Mouse (Mus musculus) heart, embryonic 11.5 days (tissue): ENCODE measurements around the gene 1810046K07Rik. TPM values are rescaled to one million over a fixed set of nuclear protein-coding genes. Genes with fewer than 3 reads are reported as not detected.

ENCODE experiments used
- ATAC-seq: fragments of 200-750 bp; cut with Nextera tagmentation; replicated peaks from 2 replicates; pipeline ENCODE4 v1.8.0; 2017; ENCODE audit warnings: moderate library complexity; ENCODE audit not compliant: insufficient number of reproducible peaks, low FRiP score, low TSS enrichment
- H3K27ac ChIP-seq: fragments of 300-500 bp; sonication (generic); 2 replicates; pipeline ENCODE4 v1.5.1; 2014; ENCODE audit warnings: mild to moderate bottlenecking, low read depth, low read length
- H3K27me3 ChIP-seq: fragments of 300-500 bp; sonication (generic); 2 replicates; pipeline ENCODE4 v1.6.1; 2014; ENCODE audit warnings: mild to moderate bottlenecking, low read length, mixed read lengths; ENCODE audit not compliant: control insufficient read depth, insufficient read depth
- H3K36me3 ChIP-seq: fragments of 300-500 bp; sonication (generic); 2 replicates; pipeline ENCODE4 v1.6.1; 2014; ENCODE audit warnings: mild to moderate bottlenecking, low read length, moderate library complexity, mixed read lengths; ENCODE audit not compliant: control insufficient read depth, insufficient read depth
- H3K4me1 ChIP-seq: fragments of 300-500 bp; sonication (generic); 2 replicates; pipeline ENCODE4 v1.6.1; 2014; ENCODE audit warnings: low read length; ENCODE audit not compliant: control insufficient read depth, insufficient read depth
- H3K4me2 ChIP-seq: fragments of 300-500 bp; sonication (generic); 2 replicates; pipeline ENCODE4 v1.6.1; 2014; ENCODE audit warnings: mild to moderate bottlenecking, moderate library complexity
- H3K4me3 ChIP-seq: fragments of 300-500 bp; sonication (generic); 2 replicates; pipeline ENCODE4 v1.5.1; 2014; ENCODE audit warnings: low read depth, low read length
- H3K9ac ChIP-seq: fragments of 300-500 bp; sonication (generic); 2 replicates; pipeline ENCODE4 v1.6.1; 2014; ENCODE audit warnings: mild to moderate bottlenecking, low read depth, low read length, moderate library complexity
- H3K9me3 ChIP-seq: fragments of 300-500 bp; sonication (generic); replicated peaks from 2 replicates; pipeline ENCODE4 v1.6.1; 2016; ENCODE audit warnings: low read length; ENCODE audit not compliant: control insufficient read depth
- WGBS: fragments of 180-500 bp; shearing (Covaris S2); extraction: QIAGEN DNeasy Blood & Tissue Kit; methylation state at CpG from one replicate; pipeline ENCODE4 v1.1.7; 2014; ENCODE audit not compliant: insufficient replicate concordance; 5-methylcytosine and 5-hydroxymethylcytosine counted together
- polyA plus RNA-seq: library from polyadenylated mRNA; unstranded; fragments of >200 nt; fragmentation: Nextera tagmentation; extraction: Ambion mirVana; gene quantifications from 2 replicates; pipeline ENCODE4 v1.2.1, GENCODE M21; 2014

The 1810046K07Rik gene
- polyA plus RNA-seq, 1 experiment from 2014 or later: not detected

DNA sequence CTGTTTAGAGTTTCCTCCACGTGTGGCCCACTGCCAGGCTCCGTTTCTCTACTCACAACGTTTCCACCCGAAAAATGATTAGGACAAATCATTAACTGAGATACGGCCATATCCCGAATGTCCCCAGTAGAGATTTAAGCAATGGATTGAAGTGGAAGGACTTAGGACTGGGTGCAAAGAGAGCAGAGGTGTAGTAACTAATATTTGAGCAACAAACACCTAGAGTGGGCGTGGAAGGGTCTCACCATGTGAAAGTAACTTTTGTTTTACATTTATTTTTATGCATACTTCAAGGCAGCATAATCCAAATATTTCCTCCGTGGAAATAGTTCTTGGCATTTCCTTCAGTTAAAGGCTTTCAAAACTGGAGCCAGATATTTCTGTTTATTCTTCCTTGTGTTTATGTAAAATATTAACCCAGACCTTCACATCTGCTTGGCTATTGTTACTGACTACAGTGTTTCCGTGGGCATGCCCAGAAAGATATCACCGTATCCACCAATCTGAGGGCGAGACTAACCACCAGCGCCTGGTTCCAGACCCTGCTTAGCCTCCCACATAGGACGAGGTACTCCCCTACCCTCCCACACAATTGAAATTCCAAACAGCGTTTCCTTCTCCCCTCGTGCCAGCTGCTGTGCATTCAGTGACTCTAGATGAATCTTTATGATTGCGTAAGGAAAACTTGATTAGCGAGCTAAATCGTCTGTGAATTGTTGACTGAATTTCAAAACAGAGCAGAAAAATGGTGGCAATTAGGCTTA is 16.0 kb downstream of the 1810046K07Rik start:
- H3K36me3 ChIP-seq: no peaks in the 10 kb centered on the region
- H3K27me3 ChIP-seq: no peaks in the 10 kb centered on the region
- ATAC-seq: no peak
- no peaks in the 10 kb centered on the region for H3K9me3 ChIP-seq
- H3K9ac ChIP-seq: no peak overlapping the region
- H3K27ac ChIP-seq: no peak overlapping the region
- no peak overlapping the region for H3K4me2 ChIP-seq
- H3K4me3 ChIP-seq: no peak overlapping the region
- no peaks in the 10 kb centered on the region for H3K4me1 ChIP-seq
- WGBS: 64% methylated on average over 18 of the region's 18 CpGs

DNA sequence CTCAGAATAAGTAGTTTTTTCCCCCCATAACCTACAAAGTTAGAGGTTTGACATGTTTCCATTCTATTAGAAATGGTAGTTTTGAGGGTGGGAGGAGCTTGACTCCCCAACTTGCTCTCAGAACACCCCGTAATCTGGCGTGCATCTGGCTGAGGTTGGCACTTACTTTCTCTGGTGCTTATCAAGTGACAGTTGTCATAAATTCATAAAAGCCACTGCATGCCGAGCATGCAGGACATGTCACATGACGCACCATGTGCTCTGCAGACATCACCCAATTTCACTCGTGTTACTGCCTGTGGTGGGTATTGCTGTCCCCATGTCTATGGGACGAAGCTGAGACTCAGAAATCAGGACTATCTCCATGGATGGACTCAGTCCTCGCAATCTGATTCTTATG is 18.2 kb downstream of the 1810046K07Rik start:
- H3K4me1 ChIP-seq: no peaks in the 10 kb centered on the region
- no peaks in the 10 kb centered on the region for H3K27me3 ChIP-seq
- H3K27ac ChIP-seq: no peak overlapping the region
- ATAC-seq: no peak
- H3K9ac ChIP-seq: no peak overlapping the region
- H3K36me3 ChIP-seq: no peaks in the 10 kb centered on the region
- no peak overlapping the region for H3K4me3 ChIP-seq
- no peaks in the 10 kb centered on the region for H3K9me3 ChIP-seq
- WGBS: 74% methylated on average over 7 of the region's 7 CpGs
- H3K4me2 ChIP-seq: no peak overlapping the region

DNA sequence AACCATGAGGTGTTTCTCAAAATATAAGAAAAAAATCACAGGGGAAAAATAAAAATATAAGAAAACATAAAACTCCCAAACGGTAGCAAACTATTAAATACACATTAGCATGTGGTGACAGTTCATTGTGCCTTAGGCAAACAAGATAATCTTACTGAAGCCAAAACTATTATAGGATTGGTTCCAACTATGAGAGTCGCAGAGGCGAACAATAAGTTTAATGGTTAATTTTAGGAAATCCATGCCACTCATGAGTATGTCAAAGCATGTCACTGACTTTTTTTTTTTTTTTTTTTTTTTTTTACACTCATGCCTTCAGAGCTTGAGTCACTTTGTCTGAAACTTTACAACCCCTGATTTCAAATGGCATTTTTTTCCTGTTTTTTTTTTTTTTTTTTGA is 22.4 kb downstream of the 1810046K07Rik start:
- no peaks in the 10 kb centered on the region for H3K36me3 ChIP-seq
- no peaks in the 10 kb centered on the region for H3K9me3 ChIP-seq
- WGBS: 88% methylated on average over 3 of the region's 3 CpGs

DNA sequence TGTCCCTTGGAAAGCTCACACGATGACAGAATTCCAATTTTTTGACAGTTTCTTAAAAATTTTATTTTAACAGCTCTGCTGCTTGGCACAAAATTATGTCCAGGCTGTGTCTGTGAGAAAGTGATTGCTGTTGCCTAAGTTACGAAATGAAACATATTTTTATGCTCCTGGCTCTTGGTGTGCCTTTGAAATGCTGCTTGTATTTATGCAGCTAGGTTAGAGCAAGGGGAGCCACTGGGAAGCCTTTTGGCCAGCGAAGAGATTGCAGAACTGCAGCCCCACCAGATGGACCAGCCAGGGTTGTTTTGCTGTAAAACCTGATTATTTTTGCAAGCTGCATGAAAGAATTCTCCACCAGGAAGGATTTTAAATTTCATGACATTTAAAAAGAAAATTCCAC is 23.6 kb downstream of the 1810046K07Rik start:
- Histone ChIP-seq H3K4me3 (no peak overlapping the region), H3K9ac (no peak overlapping the region), H3K4me1 (no peaks in the 10 kb centered on the region), H3K36me3 (no peaks in the 10 kb centered on the region), H3K27me3 (no peaks in the 10 kb centered on the region), H3K9me3 (no peaks in the 10 kb centered on the region), H3K4me2 (no peak overlapping the region), H3K27ac (no peak overlapping the region)
- WGBS: 73% methylated on average over 3 of the region's 3 CpGs
- no peak for ATAC-seq

More for the DNA sequence above, 22.4 kb downstream of the 1810046K07Rik start:
- no peak for ATAC-seq
- Histone ChIP-seq H3K27ac (no peak overlapping the region), H3K4me1 (no peaks in the 10 kb centered on the region), H3K4me2 (no peak overlapping the region), H3K9ac (no peak overlapping the region), H3K4me3 (no peak overlapping the region), H3K27me3 (no peaks in the 10 kb centered on the region)

DNA sequence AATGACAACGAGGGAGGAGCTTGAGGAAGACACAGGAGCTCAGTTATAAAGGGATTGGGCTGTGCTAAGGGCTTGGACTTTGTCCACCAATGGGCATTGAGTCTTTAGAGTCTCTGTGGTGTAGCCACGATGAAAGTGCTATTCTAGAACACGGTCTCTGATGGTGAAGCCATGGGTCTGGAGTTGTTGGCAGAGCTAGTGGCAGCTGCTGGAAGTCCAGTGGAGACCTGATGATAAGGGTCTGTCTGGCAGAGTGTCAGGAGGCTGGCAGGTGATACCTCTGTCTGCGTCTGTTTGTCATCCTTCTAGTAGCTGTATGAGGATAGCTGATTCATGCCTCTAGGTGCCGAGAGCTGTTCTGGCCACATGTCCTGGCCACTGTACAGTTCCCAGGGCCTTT is 24.7 kb downstream of the 1810046K07Rik start:
- no peak overlapping the region for H3K4me3 ChIP-seq
- no peaks in the 10 kb centered on the region for H3K36me3 ChIP-seq
- no peaks in the 10 kb centered on the region for H3K4me1 ChIP-seq
- H3K27ac ChIP-seq: no peak overlapping the region
- no peaks in the 10 kb centered on the region for H3K9me3 ChIP-seq
- no peaks in the 10 kb centered on the region for H3K27me3 ChIP-seq
- 61% methylated on average over 5 of the region's 5 CpGs for WGBS
- no peak for ATAC-seq
- H3K9ac ChIP-seq: no peak overlapping the region
- H3K4me2 ChIP-seq: no peak overlapping the region

DNA sequence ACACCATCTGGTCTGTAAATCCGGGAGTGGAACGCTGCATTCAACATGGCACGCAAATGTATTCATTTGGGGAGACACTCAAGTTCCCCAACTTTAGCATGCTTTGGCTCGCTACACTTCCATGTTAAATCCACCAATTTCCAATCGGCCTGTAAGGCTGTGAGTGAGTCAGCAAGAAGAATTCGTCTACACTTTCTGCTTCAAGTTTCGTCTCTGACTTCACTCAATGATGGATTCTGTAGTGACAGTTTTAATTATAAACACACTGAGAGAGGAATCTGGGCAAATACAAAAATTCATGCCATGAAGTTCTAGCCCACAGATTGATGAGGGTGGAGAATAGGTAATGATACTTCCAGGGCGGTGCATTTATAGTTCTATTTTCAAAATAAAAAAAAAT is 35.2 kb downstream of the 1810046K07Rik start:
- Histone ChIP-seq H3K4me3 (no peak overlapping the region), H3K27me3 (no peaks in the 10 kb centered on the region), H3K27ac (no peak overlapping the region), H3K4me2 (no peak overlapping the region), H3K36me3 (no peaks in the 10 kb centered on the region), H3K4me1 (no peaks in the 10 kb centered on the region), H3K9ac (no peak overlapping the region), H3K9me3 (no peaks in the 10 kb centered on the region)
- 64% methylated on average over 8 of the region's 8 CpGs for WGBS
- ATAC-seq: no peak

DNA sequence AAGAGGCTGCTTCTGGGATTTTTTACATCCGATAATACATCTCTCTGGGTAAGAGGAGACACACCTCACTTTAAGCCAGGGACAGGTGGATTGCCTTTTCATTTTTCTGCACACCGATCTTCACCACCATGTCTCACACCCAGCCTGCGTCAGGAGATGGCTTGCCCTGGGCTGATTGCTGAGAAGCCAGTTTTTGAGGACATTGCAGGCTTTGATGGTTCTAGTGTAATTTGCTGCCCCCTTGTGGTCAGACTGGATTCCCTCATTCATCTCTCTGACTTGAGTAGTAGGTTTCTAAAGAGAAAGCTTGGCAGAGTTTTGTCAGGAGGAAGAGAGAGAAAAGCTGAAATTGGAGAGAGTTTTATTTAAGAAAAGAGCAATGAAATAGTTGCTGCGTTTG is 36.0 kb downstream of the 1810046K07Rik start:
- WGBS: 37% methylated on average over 4 of the region's 4 CpGs
- ATAC-seq: no peak
- H3K36me3 ChIP-seq: no peaks in the 10 kb centered on the region

DNA sequence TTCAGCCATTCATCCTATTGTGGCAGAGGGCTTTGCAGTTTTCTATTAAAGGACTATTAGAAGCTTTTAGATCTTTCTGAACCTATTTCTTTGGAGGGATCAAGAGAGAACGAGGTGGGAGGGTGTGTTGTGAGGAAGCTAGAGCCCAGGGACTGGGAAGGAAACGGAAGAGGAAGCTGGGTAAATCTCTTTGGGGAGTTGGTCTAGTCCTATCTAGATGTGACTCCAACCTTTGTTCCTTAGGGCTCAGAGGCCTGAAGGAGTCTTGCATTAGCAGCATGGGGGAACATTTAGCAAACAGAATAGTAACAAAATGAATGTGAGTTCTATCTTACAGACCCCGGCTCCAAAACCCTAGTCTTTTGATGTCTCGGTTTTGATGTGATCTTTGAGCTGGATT is 37.7 kb downstream of the 1810046K07Rik start:
- ATAC-seq: no peak
- no peak overlapping the region for H3K9ac ChIP-seq
- H3K27me3 ChIP-seq: no peaks in the 10 kb centered on the region
- no peaks in the 10 kb centered on the region for H3K36me3 ChIP-seq
- no peak overlapping the region for H3K27ac ChIP-seq
- H3K4me2 ChIP-seq: no peak overlapping the region
- no peak overlapping the region for H3K4me3 ChIP-seq
- no peaks in the 10 kb centered on the region for H3K4me1 ChIP-seq
- 58% methylated on average over 4 of the region's 4 CpGs for WGBS
- H3K9me3 ChIP-seq: no peaks in the 10 kb centered on the region

More for the DNA sequence above, 36.0 kb downstream of the 1810046K07Rik start:
- Histone ChIP-seq H3K9me3 (no peaks in the 10 kb centered on the region), H3K4me2 (no peak overlapping the region), H3K9ac (no peak overlapping the region), H3K27ac (no peak overlapping the region), H3K4me1 (no peaks in the 10 kb centered on the region), H3K4me3 (no peak overlapping the region), H3K27me3 (no peaks in the 10 kb centered on the region)

DNA sequence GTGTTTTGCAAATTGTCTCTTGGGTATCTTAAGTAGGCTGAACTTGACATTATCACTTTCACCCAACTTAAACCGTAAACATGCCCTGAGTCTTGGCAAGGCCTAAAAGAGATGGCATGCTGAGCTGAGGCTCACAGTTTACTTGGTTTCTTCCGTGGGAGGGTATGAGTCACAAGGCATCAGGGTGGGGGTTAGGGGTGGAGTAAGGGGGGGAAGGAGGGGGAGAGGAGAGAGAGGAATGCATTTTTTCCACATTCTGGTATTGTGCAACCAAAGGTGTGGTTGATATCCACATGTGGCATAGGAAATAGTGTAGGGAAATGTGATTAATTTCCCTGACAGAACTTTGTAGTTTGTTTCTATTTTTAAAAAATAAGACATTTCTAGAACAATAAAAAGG is 42.6 kb downstream of the 1810046K07Rik start:
- no peaks in the 10 kb centered on the region for H3K36me3 ChIP-seq
- WGBS: 42% methylated on average over 2 of the region's 2 CpGs
- no peak overlapping the region for H3K9ac ChIP-seq

More for the DNA sequence above, 42.6 kb downstream of the 1810046K07Rik start:
- no peak overlapping the region for H3K4me3 ChIP-seq
- H3K27ac ChIP-seq: no peak overlapping the region
- H3K4me1 ChIP-seq: no peaks in the 10 kb centered on the region
- H3K27me3 ChIP-seq: no peaks in the 10 kb centered on the region
- H3K4me2 ChIP-seq: no peak overlapping the region
- no peaks in the 10 kb centered on the region for H3K9me3 ChIP-seq
- ATAC-seq: no peak
